Mouse (Mus musculus): ENCODE results near the gene Medag.

The Medag gene

GRCm38 (mm10) chr5:149427277-149428060 lies 15.9 kb downstream of the Medag start:
- no peak for DNase-seq (ENCODE audit: extremely low read depth, low read depth, low spot score)

GRCm38 (mm10) chr5:149428347-149428746 lies 16.8 kb downstream of the Medag start:
- no peak for DNase-seq (ENCODE audit: extremely low read depth, low read depth, low spot score)

DNA sequence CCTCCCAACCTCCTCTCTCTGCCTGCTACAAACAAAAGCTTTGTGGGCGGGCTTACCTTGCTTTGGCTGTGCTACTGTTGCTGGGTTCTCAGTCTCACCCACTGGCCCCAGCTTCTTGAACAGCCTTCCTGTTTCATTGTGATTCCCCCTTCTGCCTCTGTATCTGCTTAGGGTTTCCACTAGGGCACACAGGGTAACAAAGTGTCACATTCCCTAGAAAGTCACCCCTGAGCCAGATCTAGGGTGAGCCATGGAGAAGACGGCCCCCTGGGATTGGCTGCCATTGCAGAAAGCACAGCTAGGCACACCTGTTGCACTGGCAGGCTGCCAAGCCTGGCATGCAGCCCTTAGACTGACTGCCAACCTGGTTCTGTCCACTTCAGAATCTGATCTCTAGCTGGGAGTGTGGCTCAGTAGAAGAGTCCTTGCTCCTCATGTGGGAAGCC lies 17.3 kb downstream of the Medag start:
- DNase-seq (ENCODE audit: extremely low read depth, low read depth, low spot score) = no peak

DNA sequence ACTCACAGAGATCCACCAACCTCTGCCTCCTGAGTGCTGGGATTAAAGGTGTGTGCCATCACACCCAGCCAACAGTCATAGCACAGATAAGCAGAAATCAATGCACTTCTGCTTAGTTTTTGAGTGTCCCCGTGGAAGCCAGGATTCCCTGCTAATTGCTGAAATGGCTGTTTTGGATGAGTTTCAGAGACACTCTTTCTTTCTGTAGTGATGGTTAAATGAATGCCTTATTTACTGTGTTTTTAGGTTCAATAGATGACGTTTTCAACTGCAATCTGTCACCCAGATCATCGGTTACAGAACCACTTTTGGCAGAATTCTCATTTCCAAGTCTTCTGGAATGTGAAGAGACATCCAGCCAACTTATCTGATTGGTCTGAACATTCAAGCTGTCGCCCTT lies 18.0 kb downstream of the Medag start:
- no peak for DNase-seq (ENCODE audit: extremely low read depth, low read depth, low spot score)

DNA sequence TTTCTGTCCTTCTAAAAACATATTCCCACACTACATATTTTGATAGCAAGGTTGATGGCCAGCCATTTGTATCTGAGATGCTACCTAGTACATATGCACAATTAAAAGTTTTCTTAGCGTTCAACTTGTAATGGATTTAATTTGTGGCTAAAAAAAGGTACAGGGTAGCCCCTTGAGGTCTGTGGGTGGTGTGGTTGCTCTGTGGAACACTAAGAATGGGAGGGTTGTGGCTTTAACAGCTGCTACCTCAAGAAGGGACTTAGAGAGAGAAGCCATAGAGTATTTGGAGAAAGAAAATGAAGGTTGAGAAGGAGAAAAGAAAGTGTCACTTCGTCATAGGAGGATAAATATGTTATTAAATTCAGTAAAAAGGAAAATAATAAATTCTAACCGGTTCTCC lies 19.4 kb downstream of the Medag start:
- DNase-seq (ENCODE audit: extremely low read depth, low read depth, low spot score) = no peak

DNA sequence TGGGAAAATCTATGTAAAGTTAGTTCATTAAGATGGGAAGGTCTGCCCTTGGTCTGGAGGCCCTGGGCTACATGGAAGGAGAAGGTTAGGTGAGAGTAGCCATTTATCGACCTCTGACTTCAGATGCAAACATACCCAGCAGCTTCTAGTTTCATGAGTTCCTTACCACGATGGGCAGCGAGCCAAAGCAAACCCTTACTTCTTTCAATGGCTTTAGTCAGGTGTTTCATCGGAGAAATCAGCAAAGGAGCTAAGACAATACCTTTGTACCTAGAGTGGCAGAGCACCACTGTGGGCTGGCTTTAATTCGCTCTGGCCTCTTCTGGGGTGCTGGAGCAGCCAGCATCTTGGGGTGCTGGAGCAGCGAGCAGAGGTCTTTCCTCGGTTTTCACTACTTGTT lies 22.1 kb downstream of the Medag start:
- no peak for DNase-seq (ENCODE audit: extremely low read depth, low read depth, low spot score)

DNA sequence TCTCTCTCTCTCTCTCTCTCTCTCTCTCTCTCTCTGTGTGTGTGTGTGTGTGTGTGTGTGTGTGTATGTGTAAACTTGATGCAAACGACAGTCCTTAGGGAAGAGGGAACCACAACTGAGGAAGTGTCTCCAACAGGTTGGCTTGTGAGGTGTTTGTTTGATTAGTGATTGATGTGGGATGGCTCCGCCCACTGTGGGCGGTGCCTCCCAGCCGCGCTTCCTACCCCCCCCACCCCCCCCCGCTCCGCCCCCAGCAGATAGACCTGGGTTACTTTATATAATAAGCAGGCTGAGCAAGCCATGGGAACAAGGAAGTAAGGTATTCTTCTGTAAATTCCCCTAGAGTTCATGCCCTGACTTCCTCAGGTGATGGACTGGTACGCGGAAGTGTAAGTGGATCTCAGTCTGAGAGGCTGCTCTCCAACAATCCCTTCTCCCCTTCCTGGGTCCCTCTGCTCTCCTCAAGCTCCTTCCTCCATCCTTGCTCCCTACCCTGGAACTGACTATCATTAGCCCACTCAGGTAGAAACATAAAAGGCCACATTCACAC lies 22.7 kb downstream of the Medag start:
- DNase-seq (ENCODE audit: extremely low read depth, low read depth, low spot score) = no peak

- no peak for DNase-seq (ENCODE audit: extremely low read depth, low read depth, low spot score)
These were observed 25.0 kb downstream of the Medag start for GRCm38 (mm10) chr5:149436541-149436940.

DNA sequence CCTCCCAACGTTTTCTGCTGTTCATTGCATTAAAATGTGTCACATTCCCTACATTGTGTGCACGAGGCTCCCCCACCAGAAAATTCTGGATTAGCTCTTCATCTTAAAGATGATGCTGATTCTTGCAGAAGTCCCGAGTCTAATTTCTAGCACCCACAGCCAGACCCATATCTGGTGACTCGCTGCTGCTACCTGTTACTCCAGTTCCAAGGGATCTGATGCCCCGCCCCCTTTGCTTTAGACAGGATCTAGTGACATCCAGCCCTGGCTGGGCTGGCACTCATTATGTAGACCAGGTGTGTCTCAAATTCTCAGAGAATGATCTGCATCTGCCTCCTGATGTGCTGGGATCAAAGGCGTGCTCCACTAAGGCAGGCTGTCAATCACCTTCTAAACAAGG lies 25.6 kb downstream of the Medag start:
- no peak for DNase-seq (ENCODE audit: extremely low read depth, low read depth, low spot score)

- DNase-seq (ENCODE audit: extremely low read depth, low read depth, low spot score) = no peak
These were observed 28.1 kb downstream of the Medag start, which contains the start of gene Tex26 for GRCm38 (mm10) chr5:149439531-149440179. Gene Tex26, plus strand, starts transcription at chr5:149439660.

DNA sequence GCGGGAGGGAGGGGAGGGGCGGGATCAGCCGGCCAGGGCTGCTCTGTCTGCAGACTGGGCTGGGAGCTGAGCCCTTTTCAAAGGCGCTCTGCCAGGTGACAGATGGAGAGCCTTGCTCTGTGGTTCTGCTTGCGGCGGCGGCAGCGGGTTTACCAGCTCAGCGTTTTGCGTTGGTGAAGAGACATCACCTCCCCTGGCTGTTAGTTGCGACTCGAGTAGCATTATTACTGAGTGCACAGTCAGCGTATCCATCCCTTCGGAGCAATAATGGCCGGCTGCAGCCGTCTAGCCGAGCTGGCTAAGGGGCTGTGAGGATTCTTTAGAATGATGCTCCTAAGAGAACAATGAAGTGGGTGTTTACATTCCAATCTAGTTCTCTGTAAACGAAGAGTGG lies 28.6 kb downstream of the Medag start:
- DNase-seq (ENCODE audit: extremely low read depth, low read depth, low spot score) = no peak

DNA sequence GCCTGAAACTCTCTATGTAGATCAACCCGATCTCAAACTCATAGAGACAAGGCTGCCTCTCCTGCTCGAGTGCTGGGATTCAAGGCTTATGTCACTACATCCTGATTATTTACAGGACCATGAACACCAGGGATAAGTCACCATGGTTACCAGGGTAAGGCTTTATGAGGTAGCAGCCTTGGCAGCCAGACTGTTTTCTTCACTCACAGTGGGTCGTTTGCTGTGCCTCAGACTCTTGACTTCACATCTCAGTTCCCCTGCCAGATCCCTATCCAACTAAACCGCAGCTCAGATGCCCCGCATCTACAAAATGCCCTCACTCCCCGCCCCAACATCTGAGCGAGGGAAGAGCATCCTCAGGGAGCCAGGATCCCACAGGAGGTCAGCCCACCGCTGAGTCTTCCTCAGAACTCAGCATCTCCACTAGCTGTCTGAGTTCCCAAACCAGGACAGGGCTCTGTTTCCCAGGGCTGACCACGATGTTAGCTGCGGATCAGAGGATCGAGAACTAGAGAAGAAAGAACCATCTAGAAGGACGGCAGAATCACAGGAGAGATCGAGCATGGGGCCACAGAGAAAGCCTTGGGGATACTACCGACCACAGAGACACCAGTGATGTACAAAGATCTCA lies 30.2 kb downstream of the Medag start:
- DNase-seq (ENCODE audit: extremely low read depth, low read depth, low spot score) = no peak

DNA sequence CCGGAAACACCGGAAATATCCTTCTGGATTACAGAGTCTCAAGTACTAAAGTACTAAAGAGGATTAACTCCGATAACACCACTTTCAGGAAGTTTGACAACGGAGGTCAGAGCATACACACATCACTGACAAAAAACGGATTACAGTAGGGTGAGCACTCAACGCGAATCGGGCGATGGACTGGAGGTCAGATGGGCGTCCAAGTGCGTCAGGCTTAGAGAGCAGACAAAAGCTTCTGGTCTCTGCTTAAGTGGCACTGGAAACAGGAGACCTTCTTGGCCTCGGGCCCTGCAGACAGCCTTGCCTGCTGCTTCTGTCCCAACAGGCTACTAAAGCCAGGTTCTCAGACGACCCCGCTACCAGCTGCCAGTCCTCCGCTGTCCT lies 30.7 kb downstream of the Medag start:
- no peak for DNase-seq (ENCODE audit: extremely low read depth, low read depth, low spot score)

- DNase-seq (ENCODE audit: extremely low read depth, low read depth, low spot score) = no peak
These were observed 32.9 kb downstream of the Medag start for GRCm38 (mm10) chr5:149444451-149444850.

DNA sequence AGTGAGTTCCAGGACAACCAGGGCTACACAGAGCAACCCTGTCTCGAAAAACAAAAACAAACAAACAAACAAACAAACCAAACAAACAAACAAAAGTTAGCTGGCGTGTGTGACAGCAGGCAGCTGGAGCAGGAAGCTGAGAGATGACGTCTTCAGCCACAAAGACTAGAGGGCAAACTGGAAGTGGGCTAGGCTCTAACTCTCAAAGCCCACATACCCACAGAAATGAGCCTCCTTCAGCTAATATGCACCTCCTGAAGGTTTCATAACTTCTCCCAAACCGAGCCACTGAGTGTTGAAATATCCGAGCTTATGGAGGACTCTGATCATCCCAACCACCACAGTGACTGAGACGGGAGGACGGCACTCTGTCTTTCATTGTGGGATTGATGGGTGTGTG lies 34.9 kb downstream of the Medag start:
- DNase-seq (ENCODE audit: extremely low read depth, low read depth, low spot score) = no peak

DNA sequence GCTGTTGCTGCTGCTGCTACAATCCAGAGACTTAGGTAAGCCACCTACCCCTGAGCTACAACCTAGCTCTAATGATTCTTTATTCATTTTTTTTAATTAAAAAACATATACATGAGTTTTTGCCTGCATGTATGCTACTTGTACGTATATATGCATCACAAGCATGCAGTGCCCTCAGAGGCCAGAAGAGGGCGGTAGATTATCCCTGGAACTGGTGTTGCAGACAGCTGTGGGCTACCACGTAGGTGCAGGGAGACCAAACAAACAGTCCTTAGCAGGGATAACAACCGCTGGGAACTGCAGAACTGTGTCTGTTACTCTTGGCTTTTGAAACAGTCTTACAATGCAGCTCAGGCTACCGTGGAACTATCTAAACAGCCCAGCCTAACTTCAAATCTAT lies 36.2 kb downstream of the Medag start:
- no peak for DNase-seq (ENCODE audit: extremely low read depth, low read depth, low spot score)

GRCm38 (mm10) chr5:149449406-149449805 lies 37.9 kb downstream of the Medag start:
- no peak for DNase-seq (ENCODE audit: extremely low read depth, low read depth, low spot score)

DNA sequence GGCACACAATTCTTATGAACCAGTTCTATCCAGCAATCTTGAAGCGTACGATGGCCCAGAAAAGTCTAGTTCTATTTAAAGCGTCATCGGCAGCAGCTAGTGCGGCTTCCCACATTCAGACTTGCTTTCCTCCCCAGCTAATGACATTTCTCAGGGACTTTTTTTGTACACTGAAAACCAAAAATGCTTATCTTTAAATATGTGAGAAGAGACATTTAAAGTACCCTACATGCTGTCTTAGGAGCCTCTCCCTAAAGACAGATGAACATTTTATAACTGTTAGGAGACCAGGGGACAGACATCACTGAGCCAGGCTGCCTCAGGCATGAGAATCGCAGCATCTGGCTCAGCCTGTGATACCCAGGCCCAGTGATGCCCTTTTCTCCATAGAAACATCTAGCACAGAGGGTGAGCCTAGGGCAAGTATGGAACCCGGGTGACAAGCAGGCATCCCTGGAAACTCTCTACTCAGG lies 39.7 kb downstream of the Medag start:
- no peak for DNase-seq (ENCODE audit: extremely low read depth, low read depth, low spot score)

- DNase-seq (ENCODE audit: extremely low read depth, low read depth, low spot score) = no peak
These were observed 42.7 kb downstream of the Medag start for GRCm38 (mm10) chr5:149454281-149454680.

DNA sequence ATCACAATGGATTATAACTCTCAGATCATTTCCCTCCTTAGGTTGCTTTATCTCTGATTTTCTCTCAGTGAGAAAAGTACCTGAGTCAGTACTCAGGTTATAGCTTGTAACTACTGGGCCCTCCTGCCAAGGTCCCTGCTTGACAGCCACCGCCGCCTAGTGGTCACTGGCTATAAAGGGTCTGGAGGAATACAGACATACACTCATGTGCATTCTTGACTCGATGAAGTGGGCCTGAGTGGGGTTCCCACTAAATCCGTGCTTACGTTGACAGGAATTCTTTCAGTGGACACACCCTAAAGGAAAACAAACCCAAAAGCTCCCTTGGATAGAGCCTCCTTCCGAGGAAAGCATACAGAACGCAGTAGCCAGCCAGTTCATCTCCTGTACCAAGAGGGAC lies 45.0 kb downstream of the Medag start:
- DNase-seq (ENCODE audit: extremely low read depth, low read depth, low spot score) = no peak

DNA sequence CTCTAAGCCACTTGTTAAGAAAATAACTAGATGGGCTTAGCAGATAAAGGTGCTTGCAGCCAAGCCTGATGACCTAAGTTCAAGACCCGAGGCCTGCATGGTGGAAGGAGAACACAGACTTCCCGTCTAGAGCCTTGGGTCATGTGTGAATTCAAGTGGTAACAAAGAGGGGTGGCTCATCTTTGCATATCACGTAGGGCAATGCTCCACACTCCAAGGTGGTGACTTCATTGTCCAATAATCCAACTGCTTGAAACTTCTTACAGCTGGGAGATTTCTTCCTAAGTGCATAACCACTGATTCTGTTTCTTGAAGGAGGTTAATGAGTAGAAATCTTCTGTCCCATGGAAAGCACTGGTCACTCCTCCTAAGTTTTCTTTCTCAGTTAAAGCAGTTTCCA lies 50.5 kb downstream of the Medag start:
- no peak for DNase-seq (ENCODE audit: extremely low read depth, low read depth, low spot score)

DNA sequence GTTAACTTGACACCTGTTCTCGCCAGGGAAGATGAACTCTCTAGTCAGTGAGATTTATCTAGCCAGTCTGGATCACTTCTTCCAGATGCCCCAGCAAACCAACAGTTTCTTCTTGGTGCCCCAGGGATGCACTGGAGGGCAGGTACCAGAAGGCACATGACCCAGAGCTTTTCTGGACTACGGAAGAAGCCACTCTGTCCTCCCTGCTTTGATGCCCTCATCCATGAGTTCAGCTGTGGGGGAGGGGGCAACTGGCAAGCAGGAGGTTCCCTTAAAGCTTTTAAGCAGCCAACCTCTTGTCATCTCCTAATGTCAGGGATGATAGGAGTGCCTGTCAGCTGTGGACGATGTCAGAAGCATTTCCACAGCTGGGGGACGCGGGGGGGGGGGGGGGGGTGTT lies 53.8 kb downstream of the Medag start:
- no peak for DNase-seq (ENCODE audit: extremely low read depth, low read depth, low spot score)
